Mouse (Mus musculus): Measurements from ENCODE around the gene Tbc1d10c.

Tbc1d10c gene

GRCm38 (mm10) chr19:4215451-4215840 is 24.4 kb upstream of the Tbc1d10c start:
- DNase-seq: peak; percentile 93

GRCm38 (mm10) chr19:4214771-4215450 is 23.8 kb upstream of the Tbc1d10c start:
- DNase-seq: peak; percentile 93

- peak; percentile 97 for DNase-seq
These were observed 23.1 kb upstream of the Tbc1d10c start, which contains the start of the genes Clcf1 and AC109138.7 for GRCm38 (mm10) chr19:4214071-4214770. Gene Clcf1 (plus strand): TSS chr19:4214238. Gene AC109138.7 (plus strand): TSS chr19:4214357.

- DNase-seq: peak; percentile 95
These were observed 22.5 kb upstream of the Tbc1d10c start for GRCm38 (mm10) chr19:4213524-4213974.

- no peak for DNase-seq
These were observed 21.0 kb upstream of the Tbc1d10c start for GRCm38 (mm10) chr19:4211891-4212588.

- no peak for DNase-seq
These were observed 17.5 kb upstream of the Tbc1d10c start for GRCm38 (mm10) chr19:4208563-4208962.

- peak; percentile 97 for DNase-seq
These were observed 15.9 kb upstream of the Tbc1d10c start for GRCm38 (mm10) chr19:4206971-4207370.

- DNase-seq: no peak
These were observed 13.8 kb upstream of the Tbc1d10c start for GRCm38 (mm10) chr19:4204889-4205288.

GRCm38 (mm10) chr19:4203604-4204326 is 12.7 kb upstream of the Tbc1d10c start:
- DNase-seq: peak; percentile 93

- no peak for DNase-seq
These were observed 12.1 kb upstream of the Tbc1d10c start for GRCm38 (mm10) chr19:4203148-4203547.

- DNase-seq: peak; percentile 92
These were observed 11.1 kb upstream of the Tbc1d10c start for GRCm38 (mm10) chr19:4202149-4202548.

- DNase-seq: peak; percentile 100
These were observed 10.3 kb upstream of the Tbc1d10c start, which contains the start of gene Rad9a for GRCm38 (mm10) chr19:4201291-4201909. Gene Rad9a (minus strand): TSS chr19:4201662.

- no peak for DNase-seq
These were observed 6.1 kb upstream of the Tbc1d10c start for GRCm38 (mm10) chr19:4197180-4197579.

GRCm38 (mm10) chr19:4196548-4196947 is 5.5 kb upstream of the Tbc1d10c start:
- peak; percentile 97 for DNase-seq

- peak; percentile 91 for DNase-seq
These were observed 5.0 kb upstream of the Tbc1d10c start for GRCm38 (mm10) chr19:4196048-4196447.

GRCm38 (mm10) chr19:4194776-4195650 is 3.9 kb upstream of the Tbc1d10c start:
- peak; percentile 93 for DNase-seq

GRCm38 (mm10) chr19:4194021-4194724 is 3.1 kb upstream of the Tbc1d10c start:
- peak; percentile 91 for DNase-seq

- peak; percentile 93 for DNase-seq
These were observed 2.0 kb upstream of the Tbc1d10c start for GRCm38 (mm10) chr19:4193129-4193528.

GRCm38 (mm10) chr19:4192251-4192985 is 1.3 kb upstream of the Tbc1d10c start:
- DNase-seq: peak; percentile 95

Data from heart, adult 11 months (tissue).